Comparison of ENCODE assay signal across 19 mouse cellular contexts in the genomic region with DNA sequence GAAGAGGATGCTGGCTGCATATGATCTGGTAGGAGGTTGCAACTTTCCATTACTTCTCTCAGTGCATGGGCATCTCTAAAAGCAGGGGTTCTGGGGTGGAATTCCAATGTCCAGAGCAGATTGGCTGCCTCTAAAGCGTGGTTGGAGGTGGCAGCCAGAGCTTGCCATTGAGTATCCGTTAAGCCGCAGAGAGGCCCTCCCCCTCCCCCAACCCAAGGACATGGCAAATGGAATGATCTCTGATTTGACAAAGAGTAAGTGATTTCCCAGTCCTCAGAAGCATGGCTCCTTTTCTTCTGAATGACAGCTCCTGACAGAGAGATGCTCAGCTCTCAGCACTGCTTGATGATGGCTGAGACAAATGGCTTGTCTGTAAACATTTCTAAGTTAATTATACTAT.
A peak's percentile ranks its signal among the peaks of the same experiment; 100 is the strongest.
DNase-seq lines count a peak whose midpoint lies in the region; ATAC-seq and TF ChIP-seq lines count a peak whose summit lies in the region.
"Had no signal": no experiment of that assay in that cellular context is flagged by ENCODE, and none has a peak within 500 bp of the region (broad histone marks: within the 10 kb centered on the region; RNA-seq: fewer than 3 reads in every experiment).

No protein-coding gene starts in this region.

- H3K4me3 ChIP-seq in hindbrain, embryonic 10.5 days: no peak overlapping the region
- no peak overlapping the region for H3K4me3 ChIP-seq in hindbrain, embryonic 14.5 days (replicated peaks; ENCODE audit: low read length)
- no peak overlapping the region for H3K4me3 ChIP-seq in midbrain, embryonic 12.5 days
- no peak overlapping the region for H3K4me3 ChIP-seq in midbrain, postnatal 0 days (ENCODE audit: low read depth, low read length)
- H3K4me3 ChIP-seq: hindbrain, embryonic 12.5 days; intestine, embryonic 15.5 days; myocyte had no signal

- H3K4me1 ChIP-seq in hindbrain, embryonic 10.5 days (replicated peaks): peaks cover 52% of the 10 kb centered on the region
- peaks cover 23% of the 10 kb centered on the region for H3K4me1 ChIP-seq in hindbrain, embryonic 14.5 days (replicated peaks; ENCODE audit: control insufficient read depth, insufficient read depth, low read length)
- peaks cover 32% of the 10 kb centered on the region for H3K4me1 ChIP-seq in midbrain, embryonic 12.5 days
- H3K4me1 ChIP-seq in midbrain, postnatal 0 days (ENCODE audit: insufficient read depth, low read length): 0 out of 2 replicates have a peak, but pooled peaks cover 3% of the 10 kb centered on the region
- H3K4me1 ChIP-seq: intestine, embryonic 15.5 days had no signal

- no peak overlapping the region for H3K9ac ChIP-seq in hindbrain, embryonic 14.5 days
- no peak overlapping the region for H3K9ac ChIP-seq in midbrain, embryonic 12.5 days (replicated peaks)
- no peak overlapping the region for H3K9ac ChIP-seq in midbrain, postnatal 0 days (replicated peaks; ENCODE audit: low read length, poor library complexity, severe bottlenecking)
- H3K9ac ChIP-seq: hindbrain, embryonic 12.5 days; intestine, embryonic 15.5 days had no signal

- no peaks in the 10 kb centered on the region for H3K36me3 ChIP-seq in hindbrain, embryonic 10.5 days
- no peaks in the 10 kb centered on the region for H3K36me3 ChIP-seq in hindbrain, embryonic 14.5 days (replicated peaks; ENCODE audit: control insufficient read depth, insufficient read depth)
- no peaks in the 10 kb centered on the region for H3K36me3 ChIP-seq in midbrain, embryonic 12.5 days
- H3K36me3 ChIP-seq in midbrain, postnatal 0 days (ENCODE audit: insufficient read depth, low read length): no peaks in the 10 kb centered on the region
- H3K36me3 ChIP-seq: hindbrain, embryonic 12.5 days; intestine, embryonic 15.5 days had no signal

- no peaks in the 10 kb centered on the region for H3K9me3 ChIP-seq in hindbrain, embryonic 10.5 days
- no peaks in the 10 kb centered on the region for H3K9me3 ChIP-seq in hindbrain, embryonic 14.5 days (ENCODE audit: control insufficient read depth, low read length)
- no peaks in the 10 kb centered on the region for H3K9me3 ChIP-seq in midbrain, embryonic 12.5 days
- no peaks in the 10 kb centered on the region for H3K9me3 ChIP-seq in midbrain, postnatal 0 days (ENCODE audit: low read length)
- H3K9me3 ChIP-seq: hindbrain, embryonic 12.5 days; intestine, embryonic 15.5 days had no signal

- H3K27ac ChIP-seq in hindbrain, embryonic 10.5 days: peak overlapping the region; percentile 56; the same call in 1 of the 2 replicates
- no peak overlapping the region for H3K27ac ChIP-seq in hindbrain, embryonic 14.5 days
- no peak overlapping the region; the same call in 1 of the 2 replicates for H3K27ac ChIP-seq in midbrain, embryonic 12.5 days (replicated peaks)
- H3K27ac ChIP-seq in midbrain, postnatal 0 days (ENCODE audit: low read depth, low read length): no peak overlapping the region
- H3K27ac ChIP-seq: hindbrain, embryonic 12.5 days; intestine, embryonic 15.5 days had no signal

- peaks cover 26% of the 10 kb centered on the region; the same call in 1 of the 2 replicates for H3K27me3 ChIP-seq in hindbrain, embryonic 10.5 days (ENCODE audit: insufficient read depth, poor library complexity, severe bottlenecking)
- no peaks in the 10 kb centered on the region for H3K27me3 ChIP-seq in hindbrain, embryonic 14.5 days (ENCODE audit: control insufficient read depth, insufficient read depth, low read length)
- H3K27me3 ChIP-seq in midbrain, embryonic 12.5 days: peaks cover 9% of the 10 kb centered on the region; the same call in 1 of the 2 replicates
- H3K27me3 ChIP-seq in midbrain, postnatal 0 days (ENCODE audit: insufficient read depth, low read length): no peaks in the 10 kb centered on the region
- H3K27me3 ChIP-seq: hindbrain, embryonic 12.5 days; intestine, embryonic 15.5 days had no signal

- TF ChIP-seq CTCF in midbrain, postnatal 0 days (IDR thresholded peaks at IDR 0.05): no peak

- no peak for ATAC-seq in hindbrain, embryonic 14.5 days (ENCODE audit: low FRiP score)
- peak; percentile 35; the same call in 1 of the 2 replicates for ATAC-seq in midbrain, embryonic 12.5 days (ENCODE audit: low FRiP score, low read depth)
- ATAC-seq in midbrain, postnatal 0 days (ENCODE audit: low FRiP score): no peak
- ATAC-seq: intestine, embryonic 15.5 days had no signal

- DNase-seq in hindbrain, embryonic 10.5 days (ENCODE audit: low spot score): peak; percentile 30
- no peak for DNase-seq in hindbrain, embryonic 14.5 days (ENCODE audit: low spot score)
- DNase-seq in midbrain, postnatal 0 days (ENCODE audit: low spot score): no peak
- DNase-seq in embryo, embryonic 9.5 days (ENCODE audit: extremely low spot score): peak; percentile 7
- peak; percentile 35 for DNase-seq in retina, embryonic 14.5 days (ENCODE audit: low spot score)
- DNase-seq in urinary bladder, postnatal 4 days (ENCODE audit: low spot score in 2 of 2): no peak
- DNase-seq in spleen, postnatal 36 days (ENCODE audit: low spot score in 2 of 2): no peak
- DNase-seq: adrenal gland, adult 2 months; cerebellum, adult 8-10 months; heart, adult 11 months; kidney, adult 8-10 months; kidney, postnatal 10 days; lung, postnatal 4 days; right cerebral cortex, postnatal 14 days had no signal

- WGBS in hindbrain, embryonic 10.5 days: 27% methylated on average over 3 of the region's 3 CpGs
- WGBS in hindbrain, embryonic 14.5 days: 25% methylated on average over 3 of the region's 3 CpGs
- 11% methylated on average over 3 of the region's 3 CpGs for WGBS in midbrain, embryonic 12.5 days
- WGBS in midbrain, postnatal 0 days: 13% methylated on average over 3 of the region's 3 CpGs

- H3K4me2 ChIP-seq in hindbrain, embryonic 14.5 days (replicated peaks): no peak overlapping the region
- no peak overlapping the region for H3K4me2 ChIP-seq in midbrain, embryonic 12.5 days (replicated peaks)
- H3K4me2 ChIP-seq in midbrain, postnatal 0 days (ENCODE audit: low read depth, low read length, poor library complexity, severe bottlenecking): no peak overlapping the region
- H3K4me2 ChIP-seq: heart, embryonic 11.5 days; hindbrain, embryonic 12.5 days; intestine, embryonic 15.5 days had no signal

Comparison
In these comparisons a context has a peak if more than half of its experiments do, and no peak if none do; other contexts are left out.
1. DNase-seq: peak in hindbrain, embryonic 10.5 days (single experiment), embryo, embryonic 9.5 days (single experiment) and retina, embryonic 14.5 days (single experiment); none in hindbrain, embryonic 14.5 days (single experiment), midbrain, postnatal 0 days (single experiment), urinary bladder, postnatal 4 days (0 of 2) and spleen, postnatal 36 days (0 of 2).